Mouse (Mus musculus) heart, embryonic 14.5 days (tissue): Measurements from ENCODE around the gene Snx6. TPM values are rescaled to one million over a fixed set of nuclear protein-coding genes. Genes with fewer than 3 reads are reported as not detected.

ENCODE experiments used
- ATAC-seq: fragments of 200-750 bp; cut with Nextera tagmentation; 2 replicates; pipeline ENCODE4 v1.8.0; 2017; ENCODE audit warnings: low read depth, moderate TSS enrichment; ENCODE audit not compliant: insufficient number of reproducible peaks, insufficient read depth, low FRiP score
- H3K27ac ChIP-seq, 2 experiments: fragments of 200-500 bp in 1 of 2; fragments of 300-500 bp in 1 of 2; sonication (generic) in 1 of 2; replicated peaks in 1 of 2; 2 replicates each; pipeline ENCODE4 v1.5.1; 2012 to 2014; ENCODE audit warnings: low read depth in 2 of 2, low read length in 2 of 2, control low read depth in 1 of 2, mild to moderate bottlenecking in 1 of 2, mixed read lengths in 1 of 2; ENCODE audit not compliant: control insufficient read depth in 1 of 2, insufficient read depth in 1 of 2
- H3K27me3 ChIP-seq: fragments of 300-500 bp; sonication (generic); 2 replicates; pipeline ENCODE4 v1.6.1; 2014; ENCODE audit warnings: mild to moderate bottlenecking, low read length, control low read depth; ENCODE audit not compliant: control insufficient read depth, insufficient read depth
- H3K36me3 ChIP-seq: fragments of 300-500 bp; sonication (generic); 2 replicates; pipeline ENCODE4 v1.6.1; 2014; ENCODE audit warnings: mild to moderate bottlenecking, control low read depth, low read length, mixed read lengths; ENCODE audit not compliant: control insufficient read depth, insufficient read depth
- H3K4me1 ChIP-seq, 2 experiments: fragments of 200-500 bp in 1 of 2; fragments of 300-500 bp in 1 of 2; sonication (generic) in 1 of 2; 2 replicates each; pipeline ENCODE4 v1.6.1; 2012 to 2014; ENCODE audit warnings: low read length in 2 of 2, control low read depth in 1 of 2, mixed read lengths in 1 of 2; ENCODE audit not compliant: control insufficient read depth in 2 of 2, insufficient read depth in 2 of 2
- H3K4me2 ChIP-seq: fragments of 300-500 bp; sonication (generic); 2 replicates; pipeline ENCODE4 v1.6.1; 2014; ENCODE audit warnings: mild to moderate bottlenecking, low read length
- H3K4me3 ChIP-seq, 2 experiments: fragments of 200-500 bp in 1 of 2; fragments of 300-500 bp in 1 of 2; sonication (generic) in 1 of 2; 2 replicates each; pipeline ENCODE4 v1.5.1; 2012 to 2014; ENCODE audit warnings: low read length in 2 of 2, mild to moderate bottlenecking in 2 of 2, control low read depth in 1 of 2, low read depth in 1 of 2, moderate library complexity in 1 of 2; ENCODE audit not compliant: control insufficient read depth in 1 of 2, insufficient read depth in 1 of 2
- H3K9ac ChIP-seq: fragments of 300-500 bp; sonication (generic); 2 replicates; pipeline ENCODE4 v1.6.1; 2014; ENCODE audit warnings: mild to moderate bottlenecking, low read length
- H3K9me3 ChIP-seq: fragments of 300-500 bp; sonication (generic); 2 replicates; pipeline ENCODE4 v1.6.1; 2016; ENCODE audit warnings: low read length, control low read depth; ENCODE audit not compliant: control insufficient read depth
- WGBS: fragments of 180-500 bp; shearing (Covaris S2); extraction: QIAGEN DNeasy Blood & Tissue Kit; methylation state at CpG from one replicate; pipeline ENCODE4 v1.1.7; 2014; 5-methylcytosine and 5-hydroxymethylcytosine counted together
- polyA plus RNA-seq: library from polyadenylated mRNA; unstranded; fragments of >200 nt; fragmentation: Nextera tagmentation; extraction: Ambion mirVana; gene quantifications from 2 replicates; pipeline ENCODE4 v1.2.1, GENCODE M21; 2014

The Snx6 gene
- polyA plus RNA-seq, 1 experiment from 2014 or later, result 125 TPM

GRCm38 (mm10) chr12:54820684-54821161 lies 25.2 kb upstream of the Snx6 start:
- Histone ChIP-seq H3K4me2 (no peak overlapping the region), H3K27ac (0 out of 4 replicates have a peak overlapping the region, but pooled peaks of 1 of the 2 experiments have one; percentile 9), H3K36me3 (no peaks in the 10 kb centered on the region), H3K9ac (no peak overlapping the region), H3K27me3 (no peaks in the 10 kb centered on the region), H3K4me1 (peaks cover 8 to 21% of the 10 kb centered on the region in 2 experiments; a peak in 3 of 4 replicates), H3K9me3 (no peaks in the 10 kb centered on the region), H3K4me3 (no peak overlapping the region)
- ATAC-seq, result no peak
- 70% methylated on average over 2 of the region's 2 CpGs for WGBS

GRCm38 (mm10) chr12:54819181-54819935 lies 23.9 kb upstream of the Snx6 start:
- H3K4me1 ChIP-seq, result peaks cover 8 to 21% of the 10 kb centered on the region in 2 experiments; a peak in 3 of 4 replicates
- H3K9me3 ChIP-seq, result no peaks in the 10 kb centered on the region
- no peaks in the 10 kb centered on the region for H3K27me3 ChIP-seq
- H3K4me2 ChIP-seq, result no peak overlapping the region
- H3K4me3 ChIP-seq, result no peak overlapping the region
- ATAC-seq, result no peak
- H3K9ac ChIP-seq, result no peak overlapping the region
- WGBS, result 32% methylated on average over 6 of the region's 6 CpGs
- no peaks in the 10 kb centered on the region for H3K36me3 ChIP-seq
- peak overlapping the region; percentile 28 to 47 for H3K27ac ChIP-seq

- H3K4me2 ChIP-seq, result no peak overlapping the region
- no peak overlapping the region for H3K9ac ChIP-seq
- no peak overlapping the region for H3K27ac ChIP-seq
- no peak overlapping the region for H3K4me3 ChIP-seq
- ATAC-seq, result no peak
- no peaks in the 10 kb centered on the region; a peak in 1 of 4 replicates for H3K4me1 ChIP-seq
- no peaks in the 10 kb centered on the region for H3K36me3 ChIP-seq
- H3K27me3 ChIP-seq, result no peaks in the 10 kb centered on the region
- H3K9me3 ChIP-seq, result no peaks in the 10 kb centered on the region
- 68% methylated on average over 2 of the region's 2 CpGs for WGBS
Observed at GRCm38 (mm10) chr12:54810142-54810541, 14.6 kb upstream of the Snx6 start.

GRCm38 (mm10) chr12:54807481-54807880 lies 12.0 kb upstream of the Snx6 start:
- H3K9me3 ChIP-seq, result no peaks in the 10 kb centered on the region
- H3K27me3 ChIP-seq, result no peaks in the 10 kb centered on the region
- 36% methylated on average over 6 of the region's 6 CpGs for WGBS
- no peaks in the 10 kb centered on the region for H3K36me3 ChIP-seq
- H3K4me3 ChIP-seq, result no peak overlapping the region
- H3K4me2 ChIP-seq, result no peak overlapping the region
- no peaks in the 10 kb centered on the region; a peak in 1 of 4 replicates for H3K4me1 ChIP-seq
- no peak for ATAC-seq
- H3K27ac ChIP-seq, result no peak overlapping the region
- H3K9ac ChIP-seq, result no peak overlapping the region

GRCm38 (mm10) chr12:54806131-54806530 lies 10.6 kb upstream of the Snx6 start:
- no peak for ATAC-seq
- no peak overlapping the region for H3K4me2 ChIP-seq
- no peaks in the 10 kb centered on the region; a peak in 1 of 4 replicates for H3K4me1 ChIP-seq
- H3K27me3 ChIP-seq, result no peaks in the 10 kb centered on the region
- no peaks in the 10 kb centered on the region for H3K36me3 ChIP-seq
- H3K4me3 ChIP-seq, result no peak overlapping the region
- WGBS, result 71% methylated on average over 6 of the region's 6 CpGs
- no peak overlapping the region for H3K27ac ChIP-seq
- no peak overlapping the region for H3K9ac ChIP-seq
- no peaks in the 10 kb centered on the region for H3K9me3 ChIP-seq

- 82% methylated on average over 6 of the region's 6 CpGs for WGBS
- Histone ChIP-seq H3K4me3 (no peak overlapping the region), H3K27me3 (no peaks in the 10 kb centered on the region), H3K9ac (no peak overlapping the region), H3K4me2 (no peak overlapping the region), H3K4me1 (no peaks in the 10 kb centered on the region; a peak in 1 of 4 replicates), H3K27ac (no peak overlapping the region), H3K36me3 (no peaks in the 10 kb centered on the region), H3K9me3 (no peaks in the 10 kb centered on the region)
- no peak for ATAC-seq
Observed at GRCm38 (mm10) chr12:54805254-54806002, 9.9 kb upstream of the Snx6 start.

- H3K27ac ChIP-seq, result no peak overlapping the region
- no peak for ATAC-seq
- H3K36me3 ChIP-seq, result no peaks in the 10 kb centered on the region
- no peak overlapping the region for H3K4me3 ChIP-seq
- no peaks in the 10 kb centered on the region for H3K27me3 ChIP-seq
- H3K4me1 ChIP-seq, result no peaks in the 10 kb centered on the region; a peak in 1 of 4 replicates
- H3K9ac ChIP-seq, result no peak overlapping the region
- H3K4me2 ChIP-seq, result no peak overlapping the region
- WGBS, result 82% methylated on average over 3 of the region's 3 CpGs
- no peaks in the 10 kb centered on the region for H3K9me3 ChIP-seq
Observed at GRCm38 (mm10) chr12:54803531-54803930, 8.0 kb upstream of the Snx6 start.
